Mouse (Mus musculus): ENCODE data around the gene Tbl1x. TPM values are rescaled to one million over a fixed set of nuclear protein-coding genes. Genes with fewer than 3 reads are reported as not detected.

Gene Tbl1x
- 12.7 and 13.4 TPM in 2 replicates for polyA plus RNA-seq (2012; rRNA removed)

GRCm38 (mm10) chrX:77510371-77511300, at the start of gene Tbl1x:
Gene Tbl1x, plus strand, starts transcription at chrX:77511013.

Data from colon, adult 2 months (tissue).